Mouse (Mus musculus): Measurements from ENCODE around the gene Il6. TPM values are rescaled to one million over a fixed set of nuclear protein-coding genes. Genes with fewer than 3 reads are reported as not detected.
"Not testable (repeated sequence)": the region's sequence is repeated elsewhere in the genome, so short reads cannot be mapped to it uniquely, and the experiment has no call there.

The Il6 gene
- polyA plus RNA-seq, 1 experiment from 2014 or later = 0.20 TPM

- H3K4me2 ChIP-seq (replicated peaks) = no peak overlapping the region
- H3K4me1 ChIP-seq (replicated peaks; ENCODE audit: control insufficient read depth, insufficient read depth, low read length) = no peaks in the 10 kb centered on the region
- 58% methylated on average over 2 of the region's 2 CpGs for WGBS
- H3K27me3 ChIP-seq (ENCODE audit: control insufficient read depth, insufficient read depth, low read length) = no peaks in the 10 kb centered on the region
- no peak overlapping the region for H3K4me3 ChIP-seq (replicated peaks; ENCODE audit: low read length)
- no peaks in the 10 kb centered on the region for H3K9me3 ChIP-seq (ENCODE audit: control insufficient read depth, low read length)
- DNase-seq (ENCODE audit: low spot score) (peak; percentile 46), ATAC-seq (ENCODE audit: low FRiP score) (no peak)
- no peak overlapping the region for H3K9ac ChIP-seq
- no peak overlapping the region for H3K27ac ChIP-seq
- H3K36me3 ChIP-seq (replicated peaks; ENCODE audit: control insufficient read depth, insufficient read depth) = no peaks in the 10 kb centered on the region
Observed at GRCm38 (mm10) chr5:30014580-30014979, 1.7 kb downstream of the Il6 start.

- H3K4me1 ChIP-seq (replicated peaks; ENCODE audit: control insufficient read depth, insufficient read depth, low read length); DNase-seq (ENCODE audit: low spot score); H3K4me2 ChIP-seq (replicated peaks); H3K27ac ChIP-seq; ATAC-seq (ENCODE audit: low FRiP score); H3K27me3 ChIP-seq (ENCODE audit: control insufficient read depth, insufficient read depth, low read length); H3K9me3 ChIP-seq (ENCODE audit: control insufficient read depth, low read length); H3K9ac ChIP-seq; H3K36me3 ChIP-seq (replicated peaks; ENCODE audit: control insufficient read depth, insufficient read depth); H3K4me3 ChIP-seq (replicated peaks; ENCODE audit: low read length): not testable (repeated sequence)
- 92% methylated on average over 4 of the region's 4 CpGs for WGBS
Observed at GRCm38 (mm10) chr5:30035862-30036261, 22.9 kb downstream of the Il6 start.

GRCm38 (mm10) chr5:30037111-30037510 lies 24.2 kb downstream of the Il6 start:
- ATAC-seq (ENCODE audit: low FRiP score); H3K27ac ChIP-seq; H3K9me3 ChIP-seq (ENCODE audit: control insufficient read depth, low read length); H3K27me3 ChIP-seq (ENCODE audit: control insufficient read depth, insufficient read depth, low read length); H3K4me1 ChIP-seq (replicated peaks; ENCODE audit: control insufficient read depth, insufficient read depth, low read length); DNase-seq (ENCODE audit: low spot score); H3K36me3 ChIP-seq (replicated peaks; ENCODE audit: control insufficient read depth, insufficient read depth); H3K4me3 ChIP-seq (replicated peaks; ENCODE audit: low read length); H3K9ac ChIP-seq; H3K4me2 ChIP-seq (replicated peaks): not testable (repeated sequence)
- WGBS = 96% methylated on average over 2 of the region's 2 CpGs

- H3K36me3 ChIP-seq (replicated peaks; ENCODE audit: control insufficient read depth, insufficient read depth); H3K4me2 ChIP-seq (replicated peaks); H3K9me3 ChIP-seq (ENCODE audit: control insufficient read depth, low read length); H3K4me3 ChIP-seq (replicated peaks; ENCODE audit: low read length); H3K27ac ChIP-seq; H3K9ac ChIP-seq; H3K4me1 ChIP-seq (replicated peaks; ENCODE audit: control insufficient read depth, insufficient read depth, low read length); H3K27me3 ChIP-seq (ENCODE audit: control insufficient read depth, insufficient read depth, low read length); DNase-seq (ENCODE audit: low spot score); ATAC-seq (ENCODE audit: low FRiP score): not testable (repeated sequence)
- WGBS = 93% methylated on average over 5 of the region's 5 CpGs
Observed at GRCm38 (mm10) chr5:30039324-30039723, 26.4 kb downstream of the Il6 start.

GRCm38 (mm10) chr5:30039841-30040240 lies 26.9 kb downstream of the Il6 start:
- WGBS = 87% methylated on average over 4 of the region's 4 CpGs
- not testable (repeated sequence) for H3K9ac ChIP-seq; ATAC-seq (ENCODE audit: low FRiP score); H3K27me3 ChIP-seq (ENCODE audit: control insufficient read depth, insufficient read depth, low read length); H3K9me3 ChIP-seq (ENCODE audit: control insufficient read depth, low read length); DNase-seq (ENCODE audit: low spot score); H3K4me2 ChIP-seq (replicated peaks); H3K27ac ChIP-seq; H3K36me3 ChIP-seq (replicated peaks; ENCODE audit: control insufficient read depth, insufficient read depth); H3K4me1 ChIP-seq (replicated peaks; ENCODE audit: control insufficient read depth, insufficient read depth, low read length); H3K4me3 ChIP-seq (replicated peaks; ENCODE audit: low read length)

GRCm38 (mm10) chr5:30058216-30058731 lies 45.4 kb downstream of the Il6 start:
- no peak overlapping the region for H3K27ac ChIP-seq
- no peak for DNase-seq (ENCODE audit: low spot score)
- no peak overlapping the region for H3K4me2 ChIP-seq (replicated peaks)
- 58% methylated on average over 6 of the region's 6 CpGs for WGBS
- no peak overlapping the region for H3K4me3 ChIP-seq (replicated peaks; ENCODE audit: low read length)
- peaks cover 23% of the 10 kb centered on the region for H3K36me3 ChIP-seq (replicated peaks; ENCODE audit: control insufficient read depth, insufficient read depth)
- no peaks in the 10 kb centered on the region for H3K4me1 ChIP-seq (replicated peaks; ENCODE audit: control insufficient read depth, insufficient read depth, low read length)
- no peaks in the 10 kb centered on the region for H3K27me3 ChIP-seq (ENCODE audit: control insufficient read depth, insufficient read depth, low read length)
- no peaks in the 10 kb centered on the region for H3K9me3 ChIP-seq (ENCODE audit: control insufficient read depth, low read length)
- H3K9ac ChIP-seq = no peak overlapping the region
- ATAC-seq (ENCODE audit: low FRiP score) = no peak

- not testable (repeated sequence) for H3K27me3 ChIP-seq (ENCODE audit: control insufficient read depth, insufficient read depth, low read length); H3K4me1 ChIP-seq (replicated peaks; ENCODE audit: control insufficient read depth, insufficient read depth, low read length); DNase-seq (ENCODE audit: low spot score); H3K9me3 ChIP-seq (ENCODE audit: control insufficient read depth, low read length); H3K27ac ChIP-seq; H3K4me3 ChIP-seq (replicated peaks; ENCODE audit: low read length); H3K9ac ChIP-seq; H3K4me2 ChIP-seq (replicated peaks); ATAC-seq (ENCODE audit: low FRiP score)
- peaks cover 33% of the 10 kb centered on the region for H3K36me3 ChIP-seq (replicated peaks; ENCODE audit: control insufficient read depth, insufficient read depth)
- WGBS = 70% methylated on average over 5 of the region's 5 CpGs
Observed at GRCm38 (mm10) chr5:30059607-30060006, 46.7 kb downstream of the Il6 start.

GRCm38 (mm10) chr5:30067726-30068125 lies 54.8 kb downstream of the Il6 start:
- Histone ChIP-seq H3K9ac (no peak overlapping the region), H3K27me3 (ENCODE audit: control insufficient read depth, insufficient read depth, low read length) (no peaks in the 10 kb centered on the region), H3K9me3 (ENCODE audit: control insufficient read depth, low read length) (no peaks in the 10 kb centered on the region), H3K4me3 (replicated peaks; ENCODE audit: low read length) (no peak overlapping the region), H3K27ac (no peak overlapping the region), H3K4me2 (replicated peaks) (no peak overlapping the region), H3K36me3 (replicated peaks; ENCODE audit: control insufficient read depth, insufficient read depth) (peaks cover 70% of the 10 kb centered on the region), H3K4me1 (replicated peaks; ENCODE audit: control insufficient read depth, insufficient read depth, low read length) (peaks cover 4% of the 10 kb centered on the region; the same call in 1 of the 2 replicates)
- DNase-seq (ENCODE audit: low spot score) (no peak), ATAC-seq (ENCODE audit: low FRiP score) (no peak)
- 74% methylated on average over 6 of the region's 6 CpGs for WGBS
